Mouse (Mus musculus): ENCODE results near the gene Polr1e. TPM values are rescaled to one million over a fixed set of nuclear protein-coding genes. Genes with fewer than 3 reads are reported as not detected.

Polr1e gene
- polyA plus RNA-seq (2014; fragmentation: Nextera tagmentation; extraction: Ambion mirVana), result 59.8 and 61.1 TPM in 2 replicates

- Histone ChIP-seq H3K27ac (replicated peaks; ENCODE audit: low read depth, low read length) (no peak within 1 kb of the TSS), H3K4me3 (ENCODE audit: low read depth, low read length) (peak within 1 kb of the TSS; percentile 78), H3K9ac (replicated peaks; ENCODE audit: low read length) (peak within 1 kb of the TSS; percentile 69), H3K4me2 (ENCODE audit: low read depth, low read length) (peak within 1 kb of the TSS; percentile 64), H3K9me3 (replicated peaks; ENCODE audit: control insufficient read depth, low read length) (no peaks in the 10 kb centered on the region), H3K4me1 (ENCODE audit: control insufficient read depth, insufficient read depth, low read length) (peaks cover 2% of the 10 kb centered on the region), H3K27me3 (ENCODE audit: control insufficient read depth, insufficient read depth, low read length) (no peaks in the 10 kb centered on the region), H3K36me3 (replicated peaks; ENCODE audit: control insufficient read depth, insufficient read depth, low read depth, low read length) (no peaks in the 10 kb centered on the region)
- DNase-seq (ENCODE audit: low spot score) (peak; percentile 97), ATAC-seq (replicated peaks; ENCODE audit: insufficient number of reproducible peaks, low FRiP score, low TSS enrichment, low read depth) (peak; percentile 74)
- WGBS, result under 1% methylated on average over 29 of the region's 29 CpGs
Measured at GRCm38 (mm10) chr4:45018452-45018980, at the start of gene Polr1e. TSS of gene Polr1e (plus strand) at chr4:45018583.

GRCm38 (mm10) chr4:44970056-44970455 is 48.3 kb upstream of the Polr1e start:
- Histone ChIP-seq H3K36me3 (replicated peaks; ENCODE audit: control insufficient read depth, insufficient read depth, low read depth, low read length) (no peaks in the 10 kb centered on the region), H3K4me1 (ENCODE audit: control insufficient read depth, insufficient read depth, low read length) (no peaks in the 10 kb centered on the region), H3K9me3 (replicated peaks; ENCODE audit: control insufficient read depth, low read length) (no peaks in the 10 kb centered on the region), H3K4me3 (ENCODE audit: low read depth, low read length) (no peak overlapping the region), H3K9ac (replicated peaks; ENCODE audit: low read length) (no peak overlapping the region), H3K4me2 (ENCODE audit: low read depth, low read length) (no peak overlapping the region), H3K27ac (replicated peaks; ENCODE audit: low read depth, low read length) (no peak overlapping the region), H3K27me3 (ENCODE audit: control insufficient read depth, insufficient read depth, low read length) (no peaks in the 10 kb centered on the region)
- ATAC-seq (replicated peaks; ENCODE audit: insufficient number of reproducible peaks, low FRiP score, low TSS enrichment, low read depth), result no peak
- DNase-seq (ENCODE audit: low spot score), result no peak
- WGBS, result 92% methylated on average over 7 of the region's 7 CpGs

- no peak for ATAC-seq (replicated peaks; ENCODE audit: insufficient number of reproducible peaks, low FRiP score, low TSS enrichment, low read depth)
- Histone ChIP-seq H3K4me2 (ENCODE audit: low read depth, low read length) (no peak overlapping the region), H3K9ac (replicated peaks; ENCODE audit: low read length) (no peak overlapping the region), H3K4me1 (ENCODE audit: control insufficient read depth, insufficient read depth, low read length) (no peaks in the 10 kb centered on the region), H3K36me3 (replicated peaks; ENCODE audit: control insufficient read depth, insufficient read depth, low read depth, low read length) (no peaks in the 10 kb centered on the region), H3K4me3 (ENCODE audit: low read depth, low read length) (no peak overlapping the region), H3K27ac (replicated peaks; ENCODE audit: low read depth, low read length) (no peak overlapping the region), H3K27me3 (ENCODE audit: control insufficient read depth, insufficient read depth, low read length) (no peaks in the 10 kb centered on the region), H3K9me3 (replicated peaks; ENCODE audit: control insufficient read depth, low read length) (no peaks in the 10 kb centered on the region)
- peak; percentile 78 for DNase-seq (ENCODE audit: low spot score)
- 22% methylated on average over 10 of the region's 10 CpGs for WGBS
Measured at GRCm38 (mm10) chr4:44970612-44971110, 47.7 kb upstream of the Polr1e start.

- Histone ChIP-seq H3K27me3 (ENCODE audit: control insufficient read depth, insufficient read depth, low read length) (no peaks in the 10 kb centered on the region), H3K9me3 (replicated peaks; ENCODE audit: control insufficient read depth, low read length) (no peaks in the 10 kb centered on the region), H3K4me1 (ENCODE audit: control insufficient read depth, insufficient read depth, low read length) (no peaks in the 10 kb centered on the region), H3K27ac (replicated peaks; ENCODE audit: low read depth, low read length) (no peak overlapping the region), H3K36me3 (replicated peaks; ENCODE audit: control insufficient read depth, insufficient read depth, low read depth, low read length) (no peaks in the 10 kb centered on the region), H3K4me3 (ENCODE audit: low read depth, low read length) (no peak overlapping the region), H3K4me2 (ENCODE audit: low read depth, low read length) (no peak overlapping the region; the same call in 1 of the 2 replicates), H3K9ac (replicated peaks; ENCODE audit: low read length) (no peak overlapping the region)
- ATAC-seq (replicated peaks; ENCODE audit: insufficient number of reproducible peaks, low FRiP score, low TSS enrichment, low read depth), result 0 out of 2 replicates have a peak, but pooled peaks have one; percentile 42
- 9% methylated on average over 9 of the region's 9 CpGs for WGBS
- peak; percentile 90 for DNase-seq (ENCODE audit: low spot score)
Measured at GRCm38 (mm10) chr4:44973450-44973849, 44.9 kb upstream of the Polr1e start.

- H3K4me1 ChIP-seq (ENCODE audit: control insufficient read depth, insufficient read depth, low read length), result no peaks in the 10 kb centered on the region
- ATAC-seq (replicated peaks; ENCODE audit: insufficient number of reproducible peaks, low FRiP score, low TSS enrichment, low read depth) (no peak), DNase-seq (ENCODE audit: low spot score) (no peak)
- no peak overlapping the region for H3K4me3 ChIP-seq (ENCODE audit: low read depth, low read length)
- WGBS, result 51% methylated on average over 14 of the region's 14 CpGs
- no peak overlapping the region for H3K9ac ChIP-seq (replicated peaks; ENCODE audit: low read length)
- H3K4me2 ChIP-seq (ENCODE audit: low read depth, low read length), result no peak overlapping the region; the same call in 1 of the 2 replicates
- no peak overlapping the region for H3K27ac ChIP-seq (replicated peaks; ENCODE audit: low read depth, low read length)
- no peaks in the 10 kb centered on the region for H3K27me3 ChIP-seq (ENCODE audit: control insufficient read depth, insufficient read depth, low read length)
- no peaks in the 10 kb centered on the region for H3K9me3 ChIP-seq (replicated peaks; ENCODE audit: control insufficient read depth, low read length)
- no peaks in the 10 kb centered on the region for H3K36me3 ChIP-seq (replicated peaks; ENCODE audit: control insufficient read depth, insufficient read depth, low read depth, low read length)
Measured at GRCm38 (mm10) chr4:44973871-44974270, 44.5 kb upstream of the Polr1e start.

- ATAC-seq (replicated peaks; ENCODE audit: insufficient number of reproducible peaks, low FRiP score, low TSS enrichment, low read depth), result no peak
- Histone ChIP-seq H3K9ac (replicated peaks; ENCODE audit: low read length) (no peak overlapping the region), H3K9me3 (replicated peaks; ENCODE audit: control insufficient read depth, low read length) (no peaks in the 10 kb centered on the region), H3K27ac (replicated peaks; ENCODE audit: low read depth, low read length) (no peak overlapping the region), H3K36me3 (replicated peaks; ENCODE audit: control insufficient read depth, insufficient read depth, low read depth, low read length) (no peaks in the 10 kb centered on the region), H3K4me2 (ENCODE audit: low read depth, low read length) (no peak overlapping the region), H3K4me1 (ENCODE audit: control insufficient read depth, insufficient read depth, low read length) (no peaks in the 10 kb centered on the region), H3K27me3 (ENCODE audit: control insufficient read depth, insufficient read depth, low read length) (no peaks in the 10 kb centered on the region), H3K4me3 (ENCODE audit: low read depth, low read length) (no peak overlapping the region)
- no peak for DNase-seq (ENCODE audit: low spot score)
- WGBS, result 81% methylated on average over 8 of the region's 8 CpGs
Measured at GRCm38 (mm10) chr4:44974331-44974730, 44.1 kb upstream of the Polr1e start.

- no peak for ATAC-seq (replicated peaks; ENCODE audit: insufficient number of reproducible peaks, low FRiP score, low TSS enrichment, low read depth)
- Histone ChIP-seq H3K27ac (replicated peaks; ENCODE audit: low read depth, low read length) (no peak overlapping the region), H3K9ac (replicated peaks; ENCODE audit: low read length) (no peak overlapping the region), H3K9me3 (replicated peaks; ENCODE audit: control insufficient read depth, low read length) (no peaks in the 10 kb centered on the region), H3K4me1 (ENCODE audit: control insufficient read depth, insufficient read depth, low read length) (no peaks in the 10 kb centered on the region), H3K4me2 (ENCODE audit: low read depth, low read length) (no peak overlapping the region), H3K4me3 (ENCODE audit: low read depth, low read length) (no peak overlapping the region), H3K27me3 (ENCODE audit: control insufficient read depth, insufficient read depth, low read length) (no peaks in the 10 kb centered on the region), H3K36me3 (replicated peaks; ENCODE audit: control insufficient read depth, insufficient read depth, low read depth, low read length) (no peaks in the 10 kb centered on the region)
- DNase-seq (ENCODE audit: low spot score), result no peak
- WGBS, result 78% methylated on average over 6 of the region's 6 CpGs
Measured at GRCm38 (mm10) chr4:44976026-44976615, 42.3 kb upstream of the Polr1e start.

- no peak for DNase-seq (ENCODE audit: low spot score)
- Histone ChIP-seq H3K9me3 (replicated peaks; ENCODE audit: control insufficient read depth, low read length) (no peaks in the 10 kb centered on the region), H3K36me3 (replicated peaks; ENCODE audit: control insufficient read depth, insufficient read depth, low read depth, low read length) (no peaks in the 10 kb centered on the region), H3K4me2 (ENCODE audit: low read depth, low read length) (no peak overlapping the region), H3K4me3 (ENCODE audit: low read depth, low read length) (no peak overlapping the region), H3K27ac (replicated peaks; ENCODE audit: low read depth, low read length) (no peak overlapping the region), H3K9ac (replicated peaks; ENCODE audit: low read length) (no peak overlapping the region), H3K4me1 (ENCODE audit: control insufficient read depth, insufficient read depth, low read length) (no peaks in the 10 kb centered on the region), H3K27me3 (ENCODE audit: control insufficient read depth, insufficient read depth, low read length) (no peaks in the 10 kb centered on the region)
- 89% methylated on average over 10 of the region's 10 CpGs for WGBS
- no peak for ATAC-seq (replicated peaks; ENCODE audit: insufficient number of reproducible peaks, low FRiP score, low TSS enrichment, low read depth)
Measured at GRCm38 (mm10) chr4:44976921-44977710, 41.3 kb upstream of the Polr1e start.
